Mouse (Mus musculus) spleen, adult 2 months (tissue): ENCODE measurements around the gene Tsg101. TPM values are rescaled to one million over a fixed set of nuclear protein-coding genes. Genes with fewer than 3 reads are reported as not detected.
A peak's percentile ranks its signal among the peaks of the same experiment; 100 is the strongest.

Experiments
- DNase-seq, 2 experiments: peaks; one replicate each; pipeline versions ENCODE4 v3.0.0 to v3.0.0-alpha.2; 2012 to 2021; ENCODE audit warnings: low spot score in 2 of 2, low read depth in 1 of 2
- H3K27ac ChIP-seq: fragments of 200-500 bp; 2 replicates; pipeline ENCODE4 v1.5.1; 2012; ENCODE audit warnings: low read length, inconsistent platforms; ENCODE audit not compliant: insufficient read depth
- H3K27me3 ChIP-seq: fragments of 200-500 bp; 2 replicates; pipeline ENCODE4 v1.6.1; 2012; ENCODE audit warnings: mild to moderate bottlenecking, moderate library complexity, low read length, inconsistent platforms; ENCODE audit not compliant: control insufficient read depth, insufficient read depth
- H3K36me3 ChIP-seq: fragments of 200-500 bp; 2 replicates; pipeline ENCODE4 v1.6.1; 2012; ENCODE audit warnings: mild to moderate bottlenecking, low read length, inconsistent platforms; ENCODE audit not compliant: control insufficient read depth, insufficient read depth
- H3K4me1 ChIP-seq: fragments of 200-500 bp; 2 replicates; pipeline ENCODE4 v1.6.1; 2011; ENCODE audit warnings: inconsistent platforms; ENCODE audit not compliant: control insufficient read depth, insufficient read depth, insufficient read length
- H3K4me3 ChIP-seq: fragments of 200-500 bp; 2 replicates; pipeline ENCODE4 v1.5.1; 2011; ENCODE audit warnings: mild to moderate bottlenecking, inconsistent platforms; ENCODE audit not compliant: insufficient read depth, insufficient read length; ENCODE audit errors: extremely low read depth
- CTCF ChIP-seq: fragments of 200-500 bp; IDR thresholded peaks from 2 replicates; pipeline ENCODE4 v1.5.1; 2011; ENCODE audit warnings: mild to moderate bottlenecking, inconsistent platforms; ENCODE audit not compliant: insufficient read depth, insufficient read length, insufficient replicate concordance; ENCODE audit errors: extremely low read depth
- POLR2A ChIP-seq: fragments of 200-500 bp; IDR thresholded peaks from 2 replicates; pipeline ENCODE4 v1.6.1; 2011; ENCODE audit warnings: low read depth, low read length, inconsistent platforms
- WGBS: fragments of 180-500 bp; shearing (Covaris S2); methylation state at CpG from one replicate; pipeline ENCODE4 v1.1.7; 2018; 5-methylcytosine and 5-hydroxymethylcytosine counted together
- polyA plus RNA-seq: library from polyadenylated mRNA; depleted of rRNA; stranded (reverse); fragments of >200 nt; gene quantifications from 2 replicates; pipeline ENCODE4 v1.2.3, GENCODE M21; 2012

Gene Tsg101
- polyA plus RNA-seq, 1 experiment = 39.3 TPM

DNA sequence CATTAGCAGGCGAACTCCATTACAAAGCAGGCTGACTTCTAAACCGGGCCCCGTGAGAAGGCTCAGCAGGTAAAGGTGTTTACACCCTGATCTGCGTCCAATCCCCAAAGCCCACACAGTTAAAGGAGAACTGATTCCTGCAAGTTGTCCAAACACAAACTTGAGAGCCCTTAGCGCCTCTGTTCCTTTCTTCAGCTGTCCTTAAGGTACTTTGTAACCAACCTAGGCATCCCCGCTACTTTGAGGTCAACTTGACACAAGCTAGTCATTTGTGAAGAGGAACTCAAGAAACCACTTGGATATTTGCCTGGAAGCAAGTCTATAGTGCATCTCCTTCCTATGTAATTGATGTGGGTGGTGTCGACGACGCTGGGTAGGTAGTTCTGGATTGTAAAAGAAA is 62.3 kb downstream of the Tsg101 start:
- TF ChIP-seq POLR2A = no peak
- TF ChIP-seq CTCF = no peak
- no peak overlapping the region for H3K27ac ChIP-seq
- H3K4me1 ChIP-seq = no peaks in the 10 kb centered on the region
- no peak overlapping the region for H3K4me3 ChIP-seq
- DNase-seq = no peak
- 76% methylated on average over 9 of the region's 9 CpGs for WGBS
- peaks cover 21% of the 10 kb centered on the region for H3K36me3 ChIP-seq
- H3K27me3 ChIP-seq = no peaks in the 10 kb centered on the region

DNA sequence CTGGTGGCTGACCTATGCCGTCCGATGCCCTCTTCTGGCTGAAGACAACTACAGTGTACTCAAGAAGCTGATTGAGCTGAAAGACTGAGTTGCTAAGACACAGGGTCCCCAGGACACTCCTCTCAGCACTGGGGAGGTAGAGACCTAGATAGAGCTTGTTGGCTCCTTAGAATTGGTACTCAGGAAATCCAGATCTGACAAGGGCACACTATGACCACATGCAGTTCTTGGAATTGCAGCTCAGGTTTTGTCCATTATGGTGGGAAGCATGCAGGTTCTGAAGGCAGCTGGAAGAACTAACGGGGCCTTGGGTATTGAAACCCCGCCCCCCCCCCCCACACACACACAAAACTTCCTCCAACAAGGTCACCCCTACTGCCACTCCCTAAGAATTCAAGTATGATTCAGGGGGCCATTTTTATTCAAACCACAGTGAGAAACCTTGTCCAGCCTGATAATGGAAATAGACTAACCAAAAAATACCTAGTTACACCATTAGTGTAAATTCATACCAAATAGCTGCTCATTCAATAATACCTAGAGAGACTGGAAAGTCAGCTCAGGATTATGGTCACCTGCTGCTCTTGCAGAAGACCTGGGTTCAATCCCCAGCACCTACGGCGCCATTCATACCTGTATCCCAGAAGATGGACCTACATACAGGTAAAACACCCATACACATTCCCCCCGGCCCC is 63.8 kb downstream of the Tsg101 start:
- Histone ChIP-seq H3K36me3 (peaks cover 35% of the 10 kb centered on the region), H3K4me1 (no peaks in the 10 kb centered on the region), H3K27ac (no peak overlapping the region), H3K27me3 (no peaks in the 10 kb centered on the region), H3K4me3 (no peak overlapping the region)
- no peak for TF ChIP-seq CTCF
- TF ChIP-seq POLR2A = no peak
- no peak for DNase-seq
- 84% methylated on average over 7 of the region's 7 CpGs for WGBS

DNA sequence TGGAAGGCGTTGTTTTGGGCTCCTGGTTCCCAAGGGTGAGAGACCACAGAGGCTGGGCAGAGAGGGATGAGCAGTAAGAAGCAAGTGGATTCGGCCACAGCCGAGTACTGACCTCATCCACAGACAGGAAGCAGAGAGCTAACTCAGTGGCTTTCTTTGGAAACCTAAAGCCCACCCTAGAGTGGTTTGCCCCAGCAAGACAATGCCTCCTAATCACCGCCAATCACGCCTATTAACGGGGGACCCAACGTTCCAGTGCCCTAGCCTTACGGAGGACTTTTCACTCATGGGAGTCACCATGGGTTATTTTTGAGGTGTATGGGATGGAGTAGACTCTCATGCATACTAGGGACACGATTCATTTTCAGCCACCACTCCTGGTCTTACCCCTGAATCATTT is 66.4 kb downstream of the Tsg101 start:
- DNase-seq = no peak
- Histone ChIP-seq H3K27me3 (no peaks in the 10 kb centered on the region), H3K4me1 (no peaks in the 10 kb centered on the region), H3K27ac (no peak overlapping the region), H3K36me3 (peaks cover 51% of the 10 kb centered on the region), H3K4me3 (no peak overlapping the region)
- 90% methylated on average over 9 of the region's 9 CpGs for WGBS
- no peak for TF ChIP-seq POLR2A
- TF ChIP-seq CTCF = no peak

DNA sequence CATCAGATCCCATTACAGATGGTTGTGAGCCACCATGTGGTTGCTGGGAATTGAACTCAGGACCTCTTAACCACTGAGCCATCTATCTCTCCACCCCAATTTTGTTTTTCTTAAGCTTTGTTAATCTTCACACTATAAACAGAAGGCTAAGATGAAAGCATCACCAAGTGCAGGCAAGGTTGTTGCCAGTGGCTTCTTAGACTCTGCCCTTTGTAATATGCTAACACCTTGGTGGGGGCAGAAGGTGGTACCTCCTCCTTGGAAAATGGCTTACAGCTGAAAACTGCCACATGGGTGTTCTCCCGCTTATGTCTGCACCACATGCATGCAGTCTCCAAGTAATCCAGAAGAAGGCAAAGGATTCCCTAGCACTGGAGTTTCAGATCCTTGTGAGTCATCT is 67.1 kb downstream of the Tsg101 start:
- WGBS = 86% methylated on average over 1 of the region's 1 CpGs
- Histone ChIP-seq H3K27ac (no peak overlapping the region), H3K4me3 (no peak overlapping the region), H3K36me3 (peaks cover 53% of the 10 kb centered on the region), H3K27me3 (no peaks in the 10 kb centered on the region), H3K4me1 (no peaks in the 10 kb centered on the region)
- DNase-seq = no peak
- TF ChIP-seq POLR2A (no peak), CTCF (no peak)

DNA sequence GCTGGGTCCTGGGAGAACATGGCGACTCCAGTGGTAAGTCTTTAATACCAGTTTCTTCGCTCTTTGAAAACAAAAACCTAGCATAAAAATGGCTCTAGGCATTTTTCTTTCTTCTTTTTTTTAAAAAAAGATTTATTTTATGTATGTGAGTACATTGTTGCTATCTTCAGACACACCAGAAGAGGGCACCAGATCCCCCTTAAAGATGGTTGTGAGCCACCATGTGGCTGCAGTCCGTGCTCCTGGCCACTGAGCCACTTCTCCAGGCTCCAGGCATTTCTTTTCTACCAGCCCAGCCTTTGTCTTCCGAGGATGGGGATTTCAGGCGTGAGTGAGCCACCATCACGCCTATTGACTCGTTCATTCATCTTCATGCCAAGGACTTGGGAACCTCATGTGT is 68.7 kb downstream of the Tsg101 start:
- WGBS = 88% methylated on average over 7 of the region's 7 CpGs
- H3K27me3 ChIP-seq = no peaks in the 10 kb centered on the region
- H3K4me3 ChIP-seq = no peak overlapping the region
- H3K36me3 ChIP-seq = peaks cover 54% of the 10 kb centered on the region
- no peak for TF ChIP-seq CTCF
- no peak for TF ChIP-seq POLR2A
- H3K4me1 ChIP-seq = no peaks in the 10 kb centered on the region; the same call in 1 of the 2 replicates
- DNase-seq = no peak
- no peak overlapping the region for H3K27ac ChIP-seq

DNA sequence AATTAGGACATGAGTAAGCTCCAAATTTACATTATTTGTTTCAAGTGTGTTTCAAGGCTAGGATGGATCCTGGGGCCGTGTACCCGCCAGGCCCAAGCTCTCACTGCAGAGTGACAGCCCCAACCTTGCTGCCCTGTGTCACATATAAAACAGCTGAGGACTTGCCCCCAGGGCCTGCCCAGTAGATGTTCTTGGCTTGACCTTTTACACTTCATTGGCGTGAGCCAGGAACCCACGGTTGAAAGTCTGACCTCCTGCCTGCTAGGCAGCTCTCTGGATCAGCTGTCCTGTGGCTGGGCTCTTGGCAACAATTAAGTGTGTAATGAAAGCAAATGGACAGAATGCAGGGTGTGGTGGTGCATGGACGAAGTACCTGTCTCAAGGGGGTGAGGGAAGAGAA is 70.5 kb downstream of the Tsg101 start:
- 91% methylated on average over 5 of the region's 5 CpGs for WGBS
- no peak overlapping the region for H3K4me3 ChIP-seq
- TF ChIP-seq POLR2A (no peak), CTCF (no peak)
- H3K4me1 ChIP-seq = no peaks in the 10 kb centered on the region; the same call in 1 of the 2 replicates
- H3K27ac ChIP-seq = no peak overlapping the region
- H3K27me3 ChIP-seq = no peaks in the 10 kb centered on the region
- no peak for DNase-seq
- peaks cover 48% of the 10 kb centered on the region for H3K36me3 ChIP-seq

DNA sequence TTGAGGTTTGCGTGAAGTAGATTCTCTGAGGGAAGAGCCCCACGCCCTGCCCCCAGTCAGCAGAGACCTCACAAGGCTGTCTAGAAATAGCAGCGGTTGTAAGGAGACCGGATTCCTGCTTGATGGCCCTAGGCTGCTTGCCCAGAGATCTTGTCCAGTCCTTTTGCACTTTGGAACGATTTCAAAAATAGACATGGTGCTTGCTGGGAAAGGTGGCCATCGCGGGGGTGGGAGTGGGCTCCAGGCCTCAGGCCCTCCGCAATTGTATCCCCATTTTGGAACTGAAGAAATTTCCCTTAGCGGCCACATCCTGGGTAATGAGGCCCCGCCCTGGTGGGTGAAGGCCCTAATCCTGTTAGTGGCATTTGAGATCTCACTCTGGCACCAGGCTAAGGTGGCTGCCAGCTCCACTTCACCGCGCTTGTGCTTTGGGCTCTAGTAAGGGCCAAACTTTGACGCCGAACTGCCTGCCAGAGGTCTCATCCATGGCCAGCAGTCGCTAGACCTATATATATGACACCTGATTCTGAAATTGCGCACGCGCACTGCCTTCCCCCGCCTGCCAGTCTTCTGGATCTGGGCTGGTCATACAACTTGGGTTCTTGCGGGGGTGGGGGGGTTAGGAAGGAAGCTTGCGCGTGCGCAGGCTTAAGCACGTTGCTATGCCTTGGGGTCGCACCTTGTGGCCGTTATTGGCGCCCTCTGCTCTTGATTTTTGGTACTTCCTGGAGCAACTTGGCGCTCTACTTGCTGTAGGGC is 73.1 kb downstream of the Tsg101 start:
- Histone ChIP-seq H3K36me3 (peaks cover 26% of the 10 kb centered on the region), H3K27me3 (no peaks in the 10 kb centered on the region), H3K27ac (peak overlapping the region; percentile 97), H3K4me3 (peak overlapping the region; percentile 96), H3K4me1 (no peaks in the 10 kb centered on the region; the same call in 1 of the 2 replicates)
- WGBS = 1% methylated on average over 28 of the region's 28 CpGs
- peak; percentile 48 to 54 for DNase-seq
- TF ChIP-seq POLR2A = no peak
- peak; percentile 28; the same call in 1 of the 2 replicates for TF ChIP-seq CTCF
